Mouse (Mus musculus) kidney, adult 2 months (tissue): Measurements from ENCODE around the gene Prickle2. TPM values are rescaled to one million over a fixed set of nuclear protein-coding genes. Genes with fewer than 3 reads are reported as not detected.
A peak's percentile ranks its signal among the peaks of the same experiment; 100 is the strongest.

ENCODE experiments used
- DNase-seq: peaks from one replicate; pipeline ENCODE4 v3.0.0; 2021
- H3K27ac ChIP-seq: fragments of 200-500 bp; 2 replicates; pipeline ENCODE4 v1.5.1; 2012; ENCODE audit warnings: low read depth, low read length, control low read depth, inconsistent platforms; ENCODE audit not compliant: insufficient read depth
- H3K27me3 ChIP-seq: fragments of 200-500 bp; replicated peaks from 2 replicates; pipeline ENCODE4 v1.6.1; 2012; ENCODE audit warnings: mild to moderate bottlenecking, moderate library complexity, low read length, inconsistent platforms; ENCODE audit not compliant: control insufficient read depth, insufficient read depth
- H3K36me3 ChIP-seq: fragments of 200-500 bp; 2 replicates; pipeline ENCODE4 v1.6.1; 2012; ENCODE audit warnings: mild to moderate bottlenecking, moderate library complexity, low read length, inconsistent platforms; ENCODE audit not compliant: control insufficient read depth, insufficient read depth
- H3K4me1 ChIP-seq: fragments of 200-500 bp; 2 replicates; pipeline ENCODE4 v1.6.1; 2011; ENCODE audit warnings: low read length; ENCODE audit not compliant: control insufficient read depth, insufficient read depth
- H3K4me3 ChIP-seq: fragments of 200-500 bp; 2 replicates; pipeline ENCODE4 v1.5.1; 2011; ENCODE audit warnings: mild to moderate bottlenecking, low read depth, low read length, control low read depth; ENCODE audit not compliant: insufficient read depth
- CTCF ChIP-seq: fragments of 200-500 bp; conservative IDR thresholded peaks from 2 replicates; pipeline ENCODE4 v1.5.1; 2011; ENCODE audit warnings: low read depth, mild to moderate bottlenecking, control low read depth, low read length, moderate library complexity, mixed read lengths; ENCODE audit not compliant: insufficient read depth, insufficient read length
- POLR2A ChIP-seq: fragments of 200-500 bp; IDR thresholded peaks from one replicate; pipeline ENCODE4 v1.6.1; 2011; ENCODE audit warnings: low read depth, low read length, control low read depth
- WGBS: fragments of 180-500 bp; shearing (Covaris S2); methylation state at CpG from one replicate; pipeline ENCODE4 v1.1.7; 2018; 5-methylcytosine and 5-hydroxymethylcytosine counted together
- polyA plus RNA-seq: library from polyadenylated mRNA; depleted of rRNA; stranded (reverse); fragments of >200 nt; gene quantifications from 2 replicates; pipeline ENCODE4 v1.2.3, GENCODE M21; 2012

Prickle2 gene
- polyA plus RNA-seq, 1 experiment, result 2.5 TPM

DNA sequence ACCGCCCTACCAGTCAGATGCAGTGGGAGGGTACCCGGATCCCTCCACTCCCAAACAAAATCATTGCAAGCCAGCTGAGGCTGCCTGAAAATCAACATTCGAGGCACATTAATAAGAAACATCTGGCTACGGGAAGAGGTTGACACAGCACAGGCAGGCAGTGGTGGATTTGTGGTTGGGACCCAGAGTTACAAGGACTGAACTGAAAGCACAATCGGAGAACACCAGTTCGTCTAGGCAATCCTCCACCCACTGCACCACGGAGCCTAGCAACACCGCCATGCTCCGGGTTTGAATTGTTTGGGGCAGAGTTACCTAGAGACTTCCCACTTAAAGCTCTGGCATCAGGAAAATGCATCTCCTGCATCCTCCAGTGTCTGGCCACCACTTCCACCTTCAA lies 1.1 kb downstream of the Prickle2 start:
- TF ChIP-seq POLR2A (no peak), CTCF (no peak)
- no peak overlapping the region for H3K4me3 ChIP-seq
- no peak for DNase-seq
- no peaks in the 10 kb centered on the region for H3K36me3 ChIP-seq
- 0 out of 2 replicates have a peak, but pooled peaks cover 1% of the 10 kb centered on the region for H3K27me3 ChIP-seq
- H3K4me1 ChIP-seq, result no peaks in the 10 kb centered on the region
- 48% methylated on average over 9 of the region's 9 CpGs for WGBS
- no peak overlapping the region for H3K27ac ChIP-seq

GRCm38 (mm10) chr6:92699491-92700209 lies 6.3 kb downstream of the Prickle2 start:
- no peaks in the 10 kb centered on the region for H3K36me3 ChIP-seq
- no peak for TF ChIP-seq CTCF
- no peak for TF ChIP-seq POLR2A
- H3K27ac ChIP-seq, result no peak overlapping the region
- no peak overlapping the region for H3K4me3 ChIP-seq
- H3K4me1 ChIP-seq, result no peaks in the 10 kb centered on the region
- DNase-seq, result no peak
- no peaks in the 10 kb centered on the region for H3K27me3 ChIP-seq
- WGBS, result 66% methylated on average over 3 of the region's 3 CpGs

GRCm38 (mm10) chr6:92697807-92698206 lies 8.1 kb downstream of the Prickle2 start:
- Histone ChIP-seq H3K36me3 (no peaks in the 10 kb centered on the region), H3K4me1 (no peaks in the 10 kb centered on the region), H3K27me3 (no peaks in the 10 kb centered on the region), H3K4me3 (no peak overlapping the region), H3K27ac (no peak overlapping the region)
- DNase-seq, result peak; percentile 75
- 44% methylated on average over 5 of the region's 5 CpGs for WGBS
- TF ChIP-seq CTCF (no peak), POLR2A (no peak)

DNA sequence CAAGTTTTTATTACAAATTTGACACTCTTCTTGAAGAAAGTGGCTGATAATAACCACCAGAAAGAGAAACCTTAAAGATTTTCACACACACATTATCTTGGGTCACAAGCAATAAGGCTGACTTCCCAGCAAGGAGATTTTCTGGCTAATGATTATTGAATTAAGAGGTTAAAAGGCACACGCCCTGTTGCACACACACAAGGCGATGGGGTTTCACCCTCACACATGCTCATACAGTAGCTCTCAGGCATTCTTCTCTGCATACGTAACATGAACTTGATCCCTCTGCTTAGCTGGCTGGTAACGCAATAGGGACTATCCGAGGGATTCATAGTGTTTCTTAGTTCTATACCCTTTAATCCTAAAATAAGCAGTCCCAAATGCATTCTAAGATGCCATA lies 18.6 kb downstream of the Prickle2 start:
- Histone ChIP-seq H3K4me3 (no peak overlapping the region), H3K36me3 (no peaks in the 10 kb centered on the region), H3K27ac (no peak overlapping the region), H3K27me3 (no peaks in the 10 kb centered on the region; the same call in 1 of the 2 replicates), H3K4me1 (no peaks in the 10 kb centered on the region)
- DNase-seq, result no peak
- WGBS, result 53% methylated on average over 5 of the region's 5 CpGs
- no peak for TF ChIP-seq POLR2A
- no peak for TF ChIP-seq CTCF

DNA sequence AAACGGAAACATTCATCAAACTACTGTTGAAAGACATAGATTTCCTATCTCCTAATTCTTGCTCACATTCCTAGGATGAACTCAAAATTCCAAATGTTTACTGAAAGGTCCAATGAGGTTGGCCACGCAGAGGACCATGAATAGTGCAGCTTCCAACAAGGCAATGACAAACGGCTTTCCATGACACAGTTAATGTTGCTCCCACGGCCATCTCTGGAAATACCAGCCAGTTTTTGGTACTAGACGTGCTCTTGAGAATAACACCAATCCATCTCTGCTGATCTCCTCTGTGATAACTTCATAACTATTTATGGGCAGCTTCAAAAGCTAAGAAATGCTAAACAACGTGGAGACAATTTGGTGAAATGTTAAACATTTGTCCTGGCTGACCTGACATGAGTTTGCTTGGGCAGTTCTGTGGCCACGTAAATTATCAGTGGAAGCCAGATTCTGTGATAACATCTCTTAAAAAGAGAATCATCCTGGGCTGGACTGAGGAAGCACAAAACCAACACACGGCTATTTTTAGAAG lies 31.5 kb downstream of the Prickle2 start:
- H3K27me3 ChIP-seq, result no peaks in the 10 kb centered on the region
- no peak for DNase-seq
- 47% methylated on average over 8 of the region's 8 CpGs for WGBS
- no peaks in the 10 kb centered on the region for H3K4me1 ChIP-seq
- no peak overlapping the region for H3K27ac ChIP-seq
- H3K36me3 ChIP-seq, result no peaks in the 10 kb centered on the region
- no peak overlapping the region for H3K4me3 ChIP-seq
- TF ChIP-seq CTCF (no peak), POLR2A (no peak)

DNA sequence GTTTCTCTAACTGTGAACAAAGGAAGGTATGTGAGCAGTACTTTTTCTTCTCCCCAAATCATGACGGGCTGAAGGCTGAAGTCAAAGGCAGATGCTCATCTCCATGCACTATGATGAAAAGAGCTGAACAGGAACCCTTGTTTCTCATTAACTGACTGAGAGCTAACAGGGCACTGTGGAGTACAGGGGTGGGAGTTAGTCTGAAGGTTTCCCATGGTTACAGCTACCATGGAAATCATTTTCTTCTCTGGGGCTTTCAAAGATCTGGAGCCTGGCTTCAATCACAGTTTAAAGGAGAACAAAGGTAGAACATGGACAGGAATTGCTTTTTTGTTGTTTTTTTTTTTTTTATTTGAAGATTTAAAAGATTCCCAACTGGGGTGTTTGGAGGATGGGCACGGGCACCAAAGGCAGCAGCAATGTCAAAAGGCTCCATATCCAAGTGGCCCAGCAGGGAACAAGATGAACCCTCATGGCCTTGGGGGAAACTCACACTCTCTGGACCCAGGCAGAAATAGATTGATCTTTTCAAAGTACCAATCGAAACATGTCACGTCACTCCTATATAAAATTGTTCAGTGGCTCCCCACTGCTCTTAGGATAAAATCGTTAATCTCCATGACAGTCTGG lies 35.3 kb downstream of the Prickle2 start:
- DNase-seq, result no peak
- WGBS, result 91% methylated on average over 5 of the region's 5 CpGs
- TF ChIP-seq POLR2A (no peak), CTCF (no peak)
- Histone ChIP-seq H3K36me3 (no peaks in the 10 kb centered on the region), H3K4me3 (no peak overlapping the region), H3K4me1 (no peaks in the 10 kb centered on the region), H3K27ac (no peak overlapping the region), H3K27me3 (no peaks in the 10 kb centered on the region)

DNA sequence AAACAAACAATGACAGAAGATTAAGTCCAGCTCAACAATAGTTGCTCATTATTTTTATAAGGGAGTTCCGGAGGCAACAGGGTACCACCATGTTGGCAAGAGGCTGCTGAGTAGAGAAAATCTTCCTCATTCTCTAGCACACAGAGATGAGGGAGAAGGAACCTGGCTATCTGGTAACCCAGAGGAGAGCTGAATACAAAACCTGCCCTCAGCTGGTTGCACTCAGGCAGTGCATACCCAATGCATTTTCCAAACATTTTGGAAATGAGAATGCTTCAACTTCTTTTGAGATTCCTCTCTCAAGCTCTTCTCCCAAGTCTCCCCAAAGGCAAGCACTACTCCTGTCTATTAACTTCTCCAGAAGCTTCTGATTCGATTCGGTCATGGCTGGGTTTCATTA lies 36.3 kb downstream of the Prickle2 start:
- DNase-seq, result no peak
- no peaks in the 10 kb centered on the region for H3K27me3 ChIP-seq
- H3K4me1 ChIP-seq, result no peaks in the 10 kb centered on the region
- no peaks in the 10 kb centered on the region for H3K36me3 ChIP-seq
- no peak for TF ChIP-seq POLR2A
- TF ChIP-seq CTCF, result no peak
- no peak overlapping the region for H3K27ac ChIP-seq
- 92% methylated on average over 3 of the region's 3 CpGs for WGBS
- H3K4me3 ChIP-seq, result no peak overlapping the region
